Mouse (Mus musculus): Measurements from ENCODE around the gene C530025M09Rik. TPM values are rescaled to one million over a fixed set of nuclear protein-coding genes. Genes with fewer than 3 reads are reported as not detected.

C530025M09Rik gene
- polyA plus RNA-seq, 1 experiment, result 0.14 TPM

DNA sequence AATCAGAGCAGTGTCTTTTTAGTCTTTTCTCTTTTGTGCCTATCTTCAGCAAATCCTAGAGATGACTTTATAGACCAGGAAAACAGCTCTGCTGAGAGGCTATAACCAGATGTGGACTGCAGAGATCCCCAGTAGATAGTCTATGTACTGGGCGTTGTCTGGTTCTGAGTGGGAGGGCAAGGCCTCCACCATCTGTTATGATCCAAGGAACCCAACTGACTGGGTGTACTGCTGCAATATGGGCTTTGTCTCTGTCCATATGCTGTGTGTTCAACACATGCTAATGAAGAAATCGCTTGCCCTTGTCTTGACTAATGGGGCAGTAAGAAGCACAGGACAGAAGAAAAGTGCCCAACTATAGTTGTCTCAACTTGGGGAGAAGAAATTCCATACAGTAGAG lies 25.8 kb downstream of the C530025M09Rik start:
- peak in 1 of 2 experiments; percentile 13 for DNase-seq (ENCODE audit: extremely low spot score in 1 of 2, low spot score in 1 of 2)

DNA sequence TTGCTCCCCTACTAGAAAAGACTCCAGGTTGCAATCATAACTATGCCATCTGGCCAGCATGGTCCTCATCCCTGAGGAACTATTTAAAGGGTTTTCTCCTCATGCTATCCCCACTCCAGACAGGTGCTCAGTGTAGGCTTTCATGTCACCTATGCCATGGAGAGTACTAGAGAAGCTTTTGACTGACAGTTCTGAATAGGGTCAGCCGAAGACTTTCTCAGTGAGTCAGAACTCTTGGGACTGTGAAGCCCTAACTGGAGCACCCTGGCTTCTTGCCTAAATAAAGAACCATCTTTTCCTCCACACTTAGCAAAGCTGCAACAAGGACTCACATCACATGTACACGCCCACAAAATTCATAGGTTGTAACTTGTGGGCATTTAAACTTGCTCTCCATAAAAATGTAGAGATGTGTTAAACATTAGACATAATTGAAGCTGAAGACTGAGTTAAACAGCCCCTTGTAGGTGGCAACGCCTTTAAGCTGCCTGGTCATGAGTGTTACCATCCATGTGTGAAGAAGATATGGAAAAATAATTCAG lies 26.3 kb downstream of the C530025M09Rik start:
- peak in 1 of 2 experiments; percentile 25 for DNase-seq (ENCODE audit: extremely low spot score in 1 of 2, low spot score in 1 of 2)

DNA sequence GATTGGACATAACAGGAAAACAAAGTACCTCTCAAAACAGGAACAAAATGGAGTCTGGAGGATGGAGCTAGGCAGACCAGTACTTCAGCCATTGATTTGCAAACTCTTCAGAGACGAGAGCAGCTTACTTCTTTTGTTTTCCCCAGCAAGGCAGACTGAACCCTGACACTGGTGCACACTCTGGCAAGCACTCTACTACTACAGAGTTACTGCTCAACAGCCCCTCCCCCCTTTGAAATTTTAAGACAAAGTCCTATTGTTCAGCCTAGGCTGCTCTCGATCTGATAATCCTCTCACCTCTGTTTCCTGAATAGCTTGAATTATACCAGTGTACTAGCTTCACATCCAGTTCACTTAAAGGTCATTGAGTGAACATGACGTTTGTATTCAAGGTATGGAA lies 32.4 kb downstream of the C530025M09Rik start:
- DNase-seq (ENCODE audit: extremely low spot score in 1 of 2, low spot score in 1 of 2), result no peak

Other genes starting within 250 kb of the C530025M09Rik start
- gene Syndig1, start 2.0 kb downstream of the C530025M09Rik start, polyA plus RNA-seq (2012; rRNA removed), result 29.2 and 35.3 TPM in 2 replicates

All from frontal cortex, adult 2 months (tissue).